Mouse (Mus musculus): ENCODE results near the gene Rflnb. TPM values are rescaled to one million over a fixed set of nuclear protein-coding genes. Genes with fewer than 3 reads are reported as not detected.

Rflnb gene
- polyA plus RNA-seq, 1 experiment from 2014 or later, result 22.9 TPM

DNA sequence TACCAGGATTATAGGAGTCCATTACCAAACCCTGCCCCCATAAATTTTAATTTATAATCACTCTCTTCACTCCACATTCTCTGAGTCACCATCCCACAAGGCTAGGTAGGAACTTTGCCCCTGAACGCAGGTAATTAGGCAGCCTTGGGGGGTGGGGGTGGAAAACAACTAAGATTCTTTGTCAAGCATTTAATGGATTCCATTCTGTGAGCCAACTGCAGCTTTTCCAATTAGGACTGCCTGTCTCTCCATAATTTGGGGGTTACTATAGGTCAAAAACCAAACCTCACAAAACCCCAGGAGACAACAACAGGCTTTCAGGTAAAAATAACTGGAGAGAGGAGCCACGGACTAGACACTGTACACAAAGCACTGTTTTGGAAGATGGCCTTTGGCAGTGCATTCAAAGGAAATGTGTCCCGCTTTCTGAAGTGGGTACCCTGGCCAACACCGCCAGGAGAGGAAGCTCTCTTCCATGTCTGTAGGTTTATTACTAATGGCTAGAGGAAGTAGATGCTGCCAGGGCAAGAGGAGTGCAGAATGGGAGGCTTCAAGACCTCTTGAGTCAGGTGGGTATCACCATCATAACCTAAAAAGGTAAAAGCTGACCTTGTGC is 13.3 kb upstream of the Rflnb start:
- Histone ChIP-seq H3K4me1 (ENCODE audit: control insufficient read depth, insufficient read depth, low read length) (no peaks in the 10 kb centered on the region), H3K27me3 (ENCODE audit: control insufficient read depth, insufficient read depth, low read length) (no peaks in the 10 kb centered on the region), H3K9me3 (ENCODE audit: control insufficient read depth, low read length) (no peaks in the 10 kb centered on the region), H3K4me3 (ENCODE audit: low read depth, low read length) (no peak overlapping the region), H3K4me2 (ENCODE audit: low read depth) (no peak overlapping the region), H3K36me3 (ENCODE audit: control insufficient read depth, insufficient read depth, low read length) (no peaks in the 10 kb centered on the region), H3K27ac (ENCODE audit: low read depth, low read length) (no peak overlapping the region), H3K9ac (ENCODE audit: low read length) (no peak overlapping the region)
- DNase-seq (ENCODE audit: low spot score) (no peak), ATAC-seq (ENCODE audit: insufficient read depth, low FRiP score, low TSS enrichment) (no peak)
- 88% methylated on average over 4 of the region's 4 CpGs for WGBS

DNA sequence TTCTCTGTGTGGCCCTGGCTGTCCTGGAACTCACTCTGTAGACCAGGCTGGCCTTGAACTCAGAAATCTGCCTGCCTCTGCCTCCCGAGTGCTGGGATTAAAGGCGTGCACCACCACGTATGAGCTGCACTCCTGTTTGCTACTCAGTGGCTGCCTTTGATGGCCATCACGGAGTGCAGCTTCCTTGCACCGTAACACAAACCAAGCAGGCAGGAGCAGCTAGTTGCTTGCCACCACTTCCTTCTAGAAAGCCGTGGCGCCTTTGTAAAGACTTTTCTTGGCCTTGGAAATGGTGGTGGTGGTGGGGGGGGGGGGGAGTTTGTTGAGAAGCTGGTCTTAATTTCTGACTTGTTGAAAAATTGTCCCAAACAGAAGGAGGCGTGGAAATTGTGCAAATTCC is 12.5 kb upstream of the Rflnb start:
- ATAC-seq (ENCODE audit: insufficient read depth, low FRiP score, low TSS enrichment) (no peak), DNase-seq (ENCODE audit: low spot score) (no peak)
- 87% methylated on average over 8 of the region's 8 CpGs for WGBS
- Histone ChIP-seq H3K9ac (ENCODE audit: low read length) (no peak overlapping the region), H3K4me2 (ENCODE audit: low read depth) (no peak overlapping the region), H3K4me3 (ENCODE audit: low read depth, low read length) (no peak overlapping the region), H3K27me3 (ENCODE audit: control insufficient read depth, insufficient read depth, low read length) (no peaks in the 10 kb centered on the region), H3K9me3 (ENCODE audit: control insufficient read depth, low read length) (no peaks in the 10 kb centered on the region), H3K36me3 (ENCODE audit: control insufficient read depth, insufficient read depth, low read length) (no peaks in the 10 kb centered on the region), H3K27ac (ENCODE audit: low read depth, low read length) (no peak overlapping the region), H3K4me1 (ENCODE audit: control insufficient read depth, insufficient read depth, low read length) (no peaks in the 10 kb centered on the region)

DNA sequence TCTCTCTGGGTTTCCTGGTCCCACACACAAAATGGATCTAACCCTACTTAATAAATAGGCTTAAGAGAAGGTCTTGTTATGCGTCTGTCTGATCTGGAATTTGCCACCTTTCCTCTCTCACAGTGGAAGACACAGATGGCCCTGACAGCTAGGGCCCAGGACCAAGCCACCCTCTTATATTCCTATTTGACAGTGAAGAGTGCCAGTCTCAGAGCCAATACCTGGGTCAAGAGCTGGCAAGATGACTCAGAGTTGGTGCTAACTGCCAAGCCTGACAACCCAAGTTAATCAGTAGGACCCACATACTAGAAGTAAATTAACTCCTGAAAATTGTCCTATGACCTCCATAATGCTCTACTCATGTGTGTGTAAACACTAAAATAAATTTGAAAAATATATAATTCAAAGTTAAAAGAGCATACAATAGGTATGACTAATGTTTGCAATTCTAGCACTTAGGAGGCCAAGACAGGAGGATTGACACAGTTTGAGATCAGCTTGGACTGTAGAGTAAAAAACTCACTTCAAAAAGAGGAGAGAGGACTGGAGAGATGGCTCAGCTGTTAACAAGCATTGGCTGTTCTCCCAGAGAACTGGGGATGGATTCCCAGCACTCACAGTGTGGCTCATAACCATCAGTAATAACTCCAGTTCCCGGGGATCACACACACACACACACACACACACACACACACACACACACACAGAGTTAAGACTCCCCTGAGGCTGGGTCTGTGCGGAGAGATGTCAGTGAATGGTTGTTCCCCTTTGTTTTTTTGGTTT is 11.9 kb upstream of the Rflnb start:
- H3K27ac ChIP-seq (ENCODE audit: low read depth, low read length), result no peak overlapping the region

DNA sequence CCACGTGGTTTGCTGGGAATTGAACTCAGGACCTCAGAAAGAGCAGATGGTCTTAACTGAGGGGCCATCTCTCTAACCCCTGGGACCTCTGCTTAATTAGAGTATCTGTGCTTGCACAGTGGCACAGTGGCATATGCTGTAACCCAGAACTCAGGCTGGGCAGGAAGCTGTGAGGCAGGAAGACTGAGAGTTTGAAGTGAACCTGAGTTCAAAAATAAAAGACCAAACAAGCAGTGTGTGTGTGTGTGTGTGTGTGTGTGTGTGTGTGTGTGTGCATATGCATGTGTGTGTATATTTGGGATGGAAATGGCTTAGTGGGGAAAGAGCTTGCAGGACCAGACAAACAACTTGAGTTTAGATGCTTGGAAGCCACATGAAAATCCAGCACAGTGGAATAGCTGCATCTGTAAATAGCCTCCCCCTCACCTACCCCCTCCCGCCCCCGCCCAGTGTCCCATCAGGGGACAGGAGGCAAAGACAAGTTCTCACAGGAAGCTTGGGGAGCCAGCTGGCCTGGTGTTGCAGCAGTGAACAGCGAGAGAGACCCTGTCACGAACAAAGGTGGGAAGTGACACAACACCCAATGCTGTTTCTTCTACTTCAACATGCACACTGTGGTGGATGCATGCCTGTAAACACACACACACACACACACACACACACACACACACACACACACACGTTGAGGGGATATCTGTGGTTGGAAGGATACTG is 10.2 kb upstream of the Rflnb start:
- ATAC-seq (ENCODE audit: insufficient read depth, low FRiP score, low TSS enrichment), result no peak
- H3K36me3 ChIP-seq (ENCODE audit: control insufficient read depth, insufficient read depth, low read length), result no peaks in the 10 kb centered on the region
- DNase-seq (ENCODE audit: low spot score), result no peak
- WGBS, result 42% methylated on average over 6 of the region's 6 CpGs
- no peaks in the 10 kb centered on the region for H3K4me1 ChIP-seq (ENCODE audit: control insufficient read depth, insufficient read depth, low read length)
- no peak overlapping the region for H3K27ac ChIP-seq (ENCODE audit: low read depth, low read length)
- H3K9me3 ChIP-seq (ENCODE audit: control insufficient read depth, low read length), result no peaks in the 10 kb centered on the region
- H3K9ac ChIP-seq (ENCODE audit: low read length), result no peak overlapping the region
- no peak overlapping the region for H3K4me2 ChIP-seq (ENCODE audit: low read depth)
- no peaks in the 10 kb centered on the region for H3K27me3 ChIP-seq (ENCODE audit: control insufficient read depth, insufficient read depth, low read length)
- no peak overlapping the region for H3K4me3 ChIP-seq (ENCODE audit: low read depth, low read length)

More for the DNA sequence above, 11.9 kb upstream of the Rflnb start:
- 87% methylated on average over 3 of the region's 3 CpGs for WGBS
- Histone ChIP-seq H3K4me1 (ENCODE audit: control insufficient read depth, insufficient read depth, low read length) (no peaks in the 10 kb centered on the region), H3K4me3 (ENCODE audit: low read depth, low read length) (no peak overlapping the region), H3K27me3 (ENCODE audit: control insufficient read depth, insufficient read depth, low read length) (no peaks in the 10 kb centered on the region), H3K9me3 (ENCODE audit: control insufficient read depth, low read length) (no peaks in the 10 kb centered on the region), H3K9ac (ENCODE audit: low read length) (no peak overlapping the region), H3K36me3 (ENCODE audit: control insufficient read depth, insufficient read depth, low read length) (no peaks in the 10 kb centered on the region), H3K4me2 (ENCODE audit: low read depth) (no peak overlapping the region)
- DNase-seq (ENCODE audit: low spot score) (no peak), ATAC-seq (ENCODE audit: insufficient read depth, low FRiP score, low TSS enrichment) (no peak)

DNA sequence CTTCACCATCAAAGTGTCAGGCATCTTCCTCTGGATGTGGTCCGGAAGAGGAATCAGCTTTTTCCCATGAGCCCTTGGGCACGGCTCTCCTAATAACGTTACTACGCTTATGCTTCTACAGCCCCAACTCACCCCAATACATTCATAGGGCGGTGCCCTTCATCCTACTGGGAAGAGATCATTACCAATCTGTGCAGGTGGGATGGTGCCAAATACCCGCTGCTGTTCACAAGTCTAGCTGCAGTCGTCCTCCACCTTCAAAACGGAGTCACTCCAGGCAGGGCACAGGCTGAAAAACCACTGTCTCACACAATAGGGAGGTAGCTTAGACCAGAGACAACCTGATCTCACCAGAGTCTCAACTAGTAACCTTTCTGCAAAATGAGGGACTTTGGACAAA is 7.6 kb upstream of the Rflnb start:
- H3K36me3 ChIP-seq (ENCODE audit: control insufficient read depth, insufficient read depth, low read length), result no peaks in the 10 kb centered on the region
- H3K4me1 ChIP-seq (ENCODE audit: control insufficient read depth, insufficient read depth, low read length), result no peaks in the 10 kb centered on the region
- ATAC-seq (ENCODE audit: insufficient read depth, low FRiP score, low TSS enrichment) (no peak), DNase-seq (ENCODE audit: low spot score) (no peak)
- no peaks in the 10 kb centered on the region for H3K27me3 ChIP-seq (ENCODE audit: control insufficient read depth, insufficient read depth, low read length)
- H3K4me3 ChIP-seq (ENCODE audit: low read depth, low read length), result no peak overlapping the region
- H3K9me3 ChIP-seq (ENCODE audit: control insufficient read depth, low read length), result no peaks in the 10 kb centered on the region
- no peak overlapping the region for H3K27ac ChIP-seq (ENCODE audit: low read depth, low read length)
- WGBS, result 88% methylated on average over 8 of the region's 8 CpGs
- H3K9ac ChIP-seq (ENCODE audit: low read length), result no peak overlapping the region
- H3K4me2 ChIP-seq (ENCODE audit: low read depth), result no peak overlapping the region

DNA sequence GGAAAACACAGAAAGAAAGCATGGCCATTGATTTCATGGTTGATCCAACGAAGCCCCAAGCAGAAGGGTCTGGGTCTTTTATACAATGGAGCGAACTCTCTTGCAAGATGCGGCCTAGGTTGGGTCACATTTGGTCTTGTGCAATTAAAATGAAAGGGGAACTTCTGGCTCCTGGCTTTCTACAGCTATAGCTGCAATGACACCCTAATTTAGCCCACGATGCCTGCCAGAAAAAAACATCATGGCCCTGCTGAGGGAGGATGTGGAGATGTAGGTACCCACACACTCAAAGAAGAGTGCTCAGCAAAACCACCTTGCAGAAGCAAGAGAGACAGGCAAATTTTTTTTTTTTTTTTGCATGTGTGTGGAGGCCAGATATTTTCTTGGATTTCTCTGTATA is 6.3 kb upstream of the Rflnb start:
- no peaks in the 10 kb centered on the region for H3K27me3 ChIP-seq (ENCODE audit: control insufficient read depth, insufficient read depth, low read length)
- WGBS, result 65% methylated on average over 4 of the region's 4 CpGs
- no peaks in the 10 kb centered on the region for H3K36me3 ChIP-seq (ENCODE audit: control insufficient read depth, insufficient read depth, low read length)
- H3K9ac ChIP-seq (ENCODE audit: low read length), result no peak overlapping the region
- no peak overlapping the region for H3K27ac ChIP-seq (ENCODE audit: low read depth, low read length)
- no peaks in the 10 kb centered on the region for H3K4me1 ChIP-seq (ENCODE audit: control insufficient read depth, insufficient read depth, low read length)
- ATAC-seq (ENCODE audit: insufficient read depth, low FRiP score, low TSS enrichment) (no peak), DNase-seq (ENCODE audit: low spot score) (no peak)
- H3K4me3 ChIP-seq (ENCODE audit: low read depth, low read length), result no peak overlapping the region
- H3K9me3 ChIP-seq (ENCODE audit: control insufficient read depth, low read length), result no peaks in the 10 kb centered on the region
- H3K4me2 ChIP-seq (ENCODE audit: low read depth), result no peak overlapping the region

DNA sequence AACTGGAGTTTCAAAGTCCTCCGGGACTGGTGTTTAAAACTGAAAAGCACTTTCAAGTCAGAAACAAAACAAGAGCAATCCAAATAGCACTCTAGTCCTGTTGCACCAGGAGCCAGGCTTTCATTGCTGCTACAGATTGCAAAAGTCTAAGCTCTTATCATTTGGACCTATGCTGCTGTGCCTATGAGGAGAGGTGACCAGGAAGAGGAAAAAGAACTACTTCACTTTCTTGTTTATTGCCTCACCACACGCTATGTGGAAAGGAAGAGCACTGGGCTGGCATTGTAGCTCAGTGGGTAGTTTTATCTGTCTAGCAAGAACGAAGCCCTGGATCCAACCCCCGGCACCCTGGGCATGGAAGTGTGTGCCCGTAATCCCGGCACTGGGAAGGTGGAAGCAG is 5.8 kb upstream of the Rflnb start:
- 87% methylated on average over 6 of the region's 6 CpGs for WGBS

DNA sequence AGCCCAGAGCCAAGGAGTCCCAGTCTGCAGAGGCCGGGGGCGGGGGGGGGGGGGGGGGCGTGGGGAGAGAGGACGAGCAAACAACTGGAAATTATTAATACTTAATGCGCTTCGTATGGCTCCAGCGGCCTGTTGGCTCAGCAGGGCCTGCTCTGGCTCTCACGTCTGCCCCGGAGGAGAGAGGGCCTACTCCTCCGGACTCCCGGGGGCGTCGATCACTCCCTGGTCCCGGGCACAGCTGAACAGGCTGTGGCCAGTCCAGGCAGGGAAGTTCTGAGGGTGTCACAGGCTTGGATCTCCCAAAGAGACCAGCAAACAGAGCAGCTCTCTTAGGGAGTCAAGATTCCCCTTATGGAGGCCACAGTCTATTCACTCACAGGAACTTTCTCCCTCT is 487 bp upstream of the Rflnb start:
- Histone ChIP-seq H3K9me3 (ENCODE audit: control insufficient read depth, low read length) (no peaks in the 10 kb centered on the region), H3K27me3 (ENCODE audit: control insufficient read depth, insufficient read depth, low read length) (no peaks in the 10 kb centered on the region), H3K4me2 (ENCODE audit: low read depth) (peak overlapping the region; percentile 85), H3K9ac (ENCODE audit: low read length) (peak overlapping the region; percentile 76), H3K4me3 (ENCODE audit: low read depth, low read length) (peak overlapping the region; percentile 65), H3K27ac (ENCODE audit: low read depth, low read length) (no peak overlapping the region), H3K36me3 (ENCODE audit: control insufficient read depth, insufficient read depth, low read length) (no peaks in the 10 kb centered on the region), H3K4me1 (ENCODE audit: control insufficient read depth, insufficient read depth, low read length) (peaks cover 4% of the 10 kb centered on the region; the same call in 1 of the 2 replicates)
- peak; percentile 24; the same call in 1 of the 2 replicates for ATAC-seq (ENCODE audit: insufficient read depth, low FRiP score, low TSS enrichment)
- DNase-seq (ENCODE audit: low spot score), result peak; percentile 39
- 0% methylated on average over 13 of the region's 14 CpGs for WGBS

More for the DNA sequence above, 5.8 kb upstream of the Rflnb start:
- no peaks in the 10 kb centered on the region for H3K27me3 ChIP-seq (ENCODE audit: control insufficient read depth, insufficient read depth, low read length)
- no peak overlapping the region for H3K4me3 ChIP-seq (ENCODE audit: low read depth, low read length)
- DNase-seq (ENCODE audit: low spot score) (no peak), ATAC-seq (ENCODE audit: insufficient read depth, low FRiP score, low TSS enrichment) (no peak)
- no peak overlapping the region for H3K27ac ChIP-seq (ENCODE audit: low read depth, low read length)
- no peaks in the 10 kb centered on the region for H3K36me3 ChIP-seq (ENCODE audit: control insufficient read depth, insufficient read depth, low read length)
- no peak overlapping the region for H3K9ac ChIP-seq (ENCODE audit: low read length)
- H3K4me1 ChIP-seq (ENCODE audit: control insufficient read depth, insufficient read depth, low read length), result no peaks in the 10 kb centered on the region
- H3K9me3 ChIP-seq (ENCODE audit: control insufficient read depth, low read length), result no peaks in the 10 kb centered on the region
- no peak overlapping the region for H3K4me2 ChIP-seq (ENCODE audit: low read depth)
